Mouse (Mus musculus) MEL (cell line): ENCODE results near the gene Rpn2. TPM values are rescaled to one million over a fixed set of nuclear protein-coding genes. Genes with fewer than 3 reads are reported as not detected.

Source experiments
- DNase-seq: peaks from one replicate; pipeline ENCODE4 v3.0.0; 2011; ENCODE audit warnings: low read depth, low spot score
- H3K27ac ChIP-seq: 2 replicates; pipeline ENCODE4 v1.5.1; 2012; ENCODE audit warnings: low read depth, mild to moderate bottlenecking, control low read depth, low read length, moderate library complexity; ENCODE audit not compliant: control insufficient read depth
- H3K27me3 ChIP-seq, 2 experiments: fragments of 150-350 bp in 1 of 2; sonication (generic) in 1 of 2; 2 replicates each; pipeline ENCODE4 v1.6.1; 2012; ENCODE audit warnings: low read length in 2 of 2, mild to moderate bottlenecking in 2 of 2, improper control_type of control experiment in 1 of 2, moderate library complexity in 1 of 2; ENCODE audit not compliant: insufficient read depth in 2 of 2, control insufficient read depth in 1 of 2
- H3K36me3 ChIP-seq, 2 experiments: 2 replicates each; pipeline ENCODE4 v1.6.1; 2012 to 2014; ENCODE audit warnings: low read length in 2 of 2, improper control_type of control experiment in 1 of 2, inconsistent platforms in 1 of 2, mild to moderate bottlenecking in 1 of 2; ENCODE audit not compliant: insufficient read depth in 2 of 2, control insufficient read depth in 1 of 2
- H3K4me1 ChIP-seq, 2 experiments: fragments of 150-350 bp in 1 of 2; sonication (generic) in 1 of 2; 2 replicates each; pipeline ENCODE4 v1.6.1; 2012; ENCODE audit warnings: low read length in 2 of 2, improper control_type of control experiment in 1 of 2, mild to moderate bottlenecking in 1 of 2; ENCODE audit not compliant: insufficient read depth in 2 of 2, control insufficient read depth in 1 of 2
- H3K4me3 ChIP-seq, 2 experiments: fragments of 150-350 bp in 1 of 2; sonication (generic) in 1 of 2; 2 replicates each; pipeline ENCODE4 v1.5.1; 2012; ENCODE audit warnings: low read depth in 2 of 2, low read length in 2 of 2, mild to moderate bottlenecking in 2 of 2, moderate library complexity in 2 of 2, control low read depth in 1 of 2, improper control_type of control experiment in 1 of 2; ENCODE audit not compliant: control insufficient read depth in 1 of 2, insufficient read depth in 1 of 2
- H3K79me2 ChIP-seq: 2 replicates; pipeline ENCODE4 v1.6.1; 2012; ENCODE audit warnings: mild to moderate bottlenecking, low read length, moderate library complexity; ENCODE audit not compliant: control insufficient read depth, poor library complexity, insufficient read depth
- H3K9ac ChIP-seq: 2 replicates; pipeline ENCODE4 v1.6.1; 2012; ENCODE audit warnings: low read depth, mild to moderate bottlenecking, control low read depth, low read length, moderate library complexity; ENCODE audit not compliant: control insufficient read depth, poor library complexity, severe bottlenecking
- H3K9me3 ChIP-seq: fragments of 150-350 bp; sonication (generic); replicated peaks from 2 replicates; pipeline ENCODE4 v1.6.1; 2012; ENCODE audit warnings: mild to moderate bottlenecking, low read length, improper control_type of control experiment, moderate library complexity; ENCODE audit not compliant: insufficient read depth
- BHLHE40 ChIP-seq: IDR thresholded peaks from 2 replicates; pipeline ENCODE4 v1.6.1; 2012; ENCODE audit warnings: low read depth, mild to moderate bottlenecking, inconsistent platforms, low read length, improper control_type of control experiment, borderline replicate concordance
- ELF1 ChIP-seq: IDR thresholded peaks from 2 replicates; pipeline ENCODE4 v1.6.1; 2014; ENCODE audit warnings: low read depth, mild to moderate bottlenecking, inconsistent platforms, low read length, improper control_type of control experiment, moderate library complexity
- ETS1 ChIP-seq: IDR thresholded peaks from 2 replicates; pipeline ENCODE4 v1.6.1; 2012; ENCODE audit warnings: low read depth, mild to moderate bottlenecking, inconsistent platforms, low read length, improper control_type of control experiment, moderate library complexity
- MAZ ChIP-seq: IDR thresholded peaks from 2 replicates; pipeline ENCODE4 v1.6.1; 2012; ENCODE audit warnings: low read depth, mild to moderate bottlenecking, inconsistent platforms, low read length, improper control_type of control experiment
- MEF2A ChIP-seq: IDR thresholded peaks from 2 replicates; pipeline ENCODE4 v1.6.1; 2014; ENCODE audit warnings: low read depth, mild to moderate bottlenecking, inconsistent platforms, low read length, improper control_type of control experiment; ENCODE audit not compliant: poor library complexity, insufficient replicate concordance, severe bottlenecking; ENCODE audit errors: extremely low read depth
- MXI1 ChIP-seq: IDR thresholded peaks from 2 replicates; pipeline ENCODE4 v1.6.1; 2011; ENCODE audit warnings: mild to moderate bottlenecking, low read depth, low read length, improper control_type of control experiment
- MYB ChIP-seq: IDR thresholded peaks from 2 replicates; pipeline ENCODE4 v1.6.1; 2011; ENCODE audit warnings: mild to moderate bottlenecking, low read depth, low read length, improper control_type of control experiment
- MYC ChIP-seq: IDR thresholded peaks from 2 replicates; pipeline ENCODE4 v1.6.1; 2011; ENCODE audit warnings: low read depth, mild to moderate bottlenecking, low read length, improper control_type of control experiment, moderate library complexity
- NELFE ChIP-seq: IDR thresholded peaks from 2 replicates; pipeline ENCODE4 v1.6.1; 2011; ENCODE audit warnings: low read depth, low read length, improper control_type of control experiment
- NRF1 ChIP-seq: IDR thresholded peaks from 2 replicates; pipeline ENCODE4 v1.6.1; 2014; ENCODE audit warnings: low read depth, mild to moderate bottlenecking, inconsistent platforms, low read length, improper control_type of control experiment, moderate library complexity; ENCODE audit not compliant: poor library complexity, insufficient read depth, severe bottlenecking
- POLR2A ChIP-seq, 2 experiments: IDR thresholded peaks; 2 replicates each; pipeline ENCODE4 v1.6.1; 2011 to 2012; ENCODE audit warnings: low read length in 2 of 2, mild to moderate bottlenecking in 2 of 2, control low read depth in 1 of 2, improper control_type of control experiment in 1 of 2, low read depth in 1 of 2, moderate library complexity in 1 of 2; ENCODE audit not compliant: control insufficient read depth in 1 of 2, insufficient read depth in 1 of 2, poor library complexity in 1 of 2
- POLR2AphosphoS5 ChIP-seq: IDR thresholded peaks from 2 replicates; pipeline ENCODE4 v1.6.1; 2012; ENCODE audit warnings: low read depth, borderline replicate concordance, mild to moderate bottlenecking, inconsistent platforms, low read length, moderate library complexity, mixed read lengths
- SIN3A ChIP-seq: IDR thresholded peaks from 2 replicates; pipeline ENCODE4 v1.6.1; 2012; ENCODE audit warnings: low read length, improper control_type of control experiment, inconsistent platforms
- SMC3 ChIP-seq: IDR thresholded peaks from 2 replicates; pipeline ENCODE4 v1.6.1; 2011; ENCODE audit warnings: low read depth, low read length, improper control_type of control experiment
- TBP ChIP-seq: IDR thresholded peaks from 2 replicates; pipeline ENCODE4 v1.8.0; 2011; ENCODE audit warnings: low read depth, low read length, improper control_type of control experiment
- USF2 ChIP-seq, 2 experiments: IDR thresholded peaks; 2 replicates each; pipeline ENCODE4 v1.6.1; 2011 to 2012; ENCODE audit warnings: improper control_type of control experiment in 2 of 2, low read length in 2 of 2, borderline replicate concordance in 1 of 2, inconsistent platforms in 1 of 2, low read depth in 1 of 2, mild to moderate bottlenecking in 1 of 2; ENCODE audit not compliant: insufficient read depth in 1 of 2
- ZC3H11A ChIP-seq: IDR thresholded peaks from 2 replicates; pipeline ENCODE4 v1.6.1; 2012; ENCODE audit warnings: low read depth, mild to moderate bottlenecking, inconsistent platforms, low read length, improper control_type of control experiment
- ZMIZ1 ChIP-seq: IDR thresholded peaks from 2 replicates; pipeline ENCODE4 v1.6.1; 2012; ENCODE audit warnings: low read depth, mild to moderate bottlenecking, inconsistent platforms, low read length, improper control_type of control experiment, moderate library complexity
- polyA plus RNA-seq, 2 experiments: library from polyadenylated mRNA; stranded (reverse) in 1 of 2; unstranded in 1 of 2; fragments of >175 nt in 1 of 2; fragments of >200 nt in 1 of 2; gene quantifications; 2 replicates each; pipeline versions ENCODE4 v1.2.1 to v1.2.4; 2012; ENCODE audit warnings: low replicate concordance in 2 of 2, low read depth in 1 of 2; ENCODE audit not compliant: insufficient read length in 2 of 2, insufficient read depth in 1 of 2, missing spikeins in 1 of 2
- total RNA-seq: library from RNA; depleted of rRNA; stranded (reverse); fragments of 300-350 nt; gene quantifications from 2 replicates; pipeline ENCODE4 v1.2.3, GENCODE M21; 2012

Gene Rpn2
- total and polyA plus RNA-seq, 3 experiments, result 284 to 316 (median 310) TPM

DNA sequence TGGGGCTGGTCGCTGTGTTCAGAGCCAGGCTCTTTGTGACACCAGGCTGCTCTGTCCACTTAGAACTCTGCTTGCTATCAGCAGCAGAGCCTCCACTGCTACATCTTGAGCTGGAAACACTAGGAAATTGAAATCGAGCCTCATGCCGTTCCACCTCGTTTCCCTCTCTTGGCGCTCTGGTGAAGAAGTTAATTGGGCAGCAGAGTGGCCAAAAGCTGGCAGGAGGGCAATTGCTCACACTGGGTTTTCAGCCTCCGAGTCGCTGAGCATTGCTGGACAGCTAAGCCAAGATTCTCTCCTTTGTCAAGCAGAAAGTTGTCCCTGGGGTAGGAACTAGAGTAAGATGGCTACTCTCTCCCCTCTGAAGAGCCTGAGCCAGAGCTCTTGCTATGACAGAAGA, 35.5 kb downstream of the Rpn2 start:
- Histone ChIP-seq H3K27me3 (no peaks in the 10 kb centered on the region), H3K9me3 (no peaks in the 10 kb centered on the region), H3K4me3 (no peak overlapping the region), H3K9ac (no peak overlapping the region), H3K36me3 (peaks cover 0 to 44% of the 10 kb centered on the region in 2 experiments; a peak in 2 of 4 replicates), H3K27ac (no peak overlapping the region), H3K79me2 (no peaks in the 10 kb centered on the region), H3K4me1 (no peaks in the 10 kb centered on the region)
- DNase-seq, result no peak
- no peak for TF ChIP-seq ZC3H11A
- TF ChIP-seq BHLHE40, result no peak

DNA sequence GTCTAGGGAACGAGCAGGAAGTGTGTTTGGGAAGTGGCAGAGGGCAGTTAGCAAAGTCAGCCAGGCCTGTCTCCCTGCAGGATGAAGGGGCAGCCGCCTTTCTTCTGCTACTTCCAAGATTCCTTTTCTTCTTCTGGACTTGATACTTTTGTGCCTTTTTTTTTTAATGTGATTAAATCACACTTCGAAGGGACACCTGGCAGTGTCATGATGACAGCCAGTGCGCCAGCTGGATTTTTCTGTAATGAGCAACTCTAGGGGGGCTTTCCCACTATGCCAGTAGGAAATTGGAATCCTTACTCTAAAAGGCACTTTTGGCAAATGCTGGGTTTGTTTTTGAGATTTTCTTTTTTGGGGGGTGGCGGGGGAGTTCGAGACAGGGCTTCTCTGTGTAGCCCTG, 36.7 kb downstream of the Rpn2 start:
- Histone ChIP-seq H3K36me3 (peaks cover 0 to 44% of the 10 kb centered on the region in 2 experiments; a peak in 2 of 4 replicates), H3K4me1 (no peaks in the 10 kb centered on the region), H3K79me2 (no peaks in the 10 kb centered on the region), H3K27ac (no peak overlapping the region), H3K27me3 (no peaks in the 10 kb centered on the region), H3K9ac (no peak overlapping the region), H3K4me3 (no peak overlapping the region), H3K9me3 (no peaks in the 10 kb centered on the region)
- no peak for TF ChIP-seq MXI1
- TF ChIP-seq NELFE, result no peak
- TF ChIP-seq TBP, result no peak
- TF ChIP-seq USF2 (IDR thresholded peaks at IDR 0.05; ENCODE audit: borderline replicate concordance in 1 of 2, insufficient read depth in 1 of 2, low read depth in 1 of 2, low read length in 2 of 2), result no peak
- no peak for TF ChIP-seq POLR2A (IDR thresholded peaks at IDR 0.05; ENCODE audit: control insufficient read depth in 1 of 2, insufficient read depth in 1 of 2, low read depth in 1 of 2, low read length in 2 of 2, poor library complexity in 1 of 2)
- TF ChIP-seq ETS1, result no peak
- TF ChIP-seq ELF1, result no peak
- TF ChIP-seq MAZ, result no peak
- TF ChIP-seq MYC, result no peak
- TF ChIP-seq MYB, result no peak
- no peak for TF ChIP-seq ZMIZ1
- TF ChIP-seq SMC3, result no peak
- TF ChIP-seq NRF1, result no peak
- no peak for TF ChIP-seq POLR2AphosphoS5
- no peak for TF ChIP-seq SIN3A
- TF ChIP-seq MEF2A, result no peak
- no peak for DNase-seq
